Mouse (Mus musculus): ENCODE data around the gene Ticam1.
A peak's percentile ranks its signal among the peaks of the same experiment; 100 is the strongest.

The Ticam1 gene

GRCm38 (mm10) chr17:56290388-56291170 is 14.0 kb upstream of the Ticam1 start:
- peak; percentile 93 for DNase-seq (ENCODE audit: low read depth)

GRCm38 (mm10) chr17:56289371-56290331 is 13.1 kb upstream of the Ticam1 start:
- peak; percentile 71 for DNase-seq (ENCODE audit: low read depth)

DNA sequence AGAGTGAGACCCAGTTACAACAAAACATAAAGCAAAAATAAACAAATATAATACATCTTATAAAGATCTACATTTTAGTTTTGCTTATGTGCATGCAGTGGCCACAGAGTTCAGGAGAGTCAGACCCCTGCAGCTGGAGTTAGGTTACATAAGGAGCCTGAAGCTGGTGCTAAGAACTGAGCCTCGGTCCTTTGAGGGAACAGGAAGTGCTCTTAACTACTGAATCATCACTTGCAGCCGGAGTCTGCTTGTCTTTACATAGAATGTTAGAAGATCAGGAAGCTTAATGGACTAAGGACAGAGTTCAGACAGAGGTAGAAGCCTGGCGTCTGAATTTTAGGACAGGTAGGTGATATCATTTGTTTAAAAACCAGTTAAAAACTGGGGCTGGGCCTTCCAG is 12.3 kb upstream of the Ticam1 start:
- no peak for DNase-seq (ENCODE audit: low read depth)

DNA sequence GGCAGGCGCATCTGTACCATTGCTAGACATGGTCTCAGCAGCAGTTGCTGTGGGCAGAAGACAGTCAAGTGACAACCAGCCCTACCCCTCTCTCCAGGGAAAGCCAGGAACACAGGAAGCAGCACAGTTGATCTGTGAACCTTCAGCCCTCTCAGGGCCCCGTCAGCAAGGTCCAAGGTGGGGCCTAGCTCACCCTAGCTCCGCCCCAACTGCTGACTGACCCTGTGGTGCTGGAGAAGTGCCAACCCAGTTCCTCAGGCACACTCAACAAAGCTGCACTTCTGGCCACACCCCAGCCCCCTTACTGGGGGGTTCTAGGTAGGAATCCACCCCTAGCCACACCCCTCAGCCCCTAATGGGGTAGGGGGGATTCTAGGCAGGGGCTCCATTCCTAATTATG is 11.2 kb upstream of the Ticam1 start:
- DNase-seq (ENCODE audit: low read depth): no peak

DNA sequence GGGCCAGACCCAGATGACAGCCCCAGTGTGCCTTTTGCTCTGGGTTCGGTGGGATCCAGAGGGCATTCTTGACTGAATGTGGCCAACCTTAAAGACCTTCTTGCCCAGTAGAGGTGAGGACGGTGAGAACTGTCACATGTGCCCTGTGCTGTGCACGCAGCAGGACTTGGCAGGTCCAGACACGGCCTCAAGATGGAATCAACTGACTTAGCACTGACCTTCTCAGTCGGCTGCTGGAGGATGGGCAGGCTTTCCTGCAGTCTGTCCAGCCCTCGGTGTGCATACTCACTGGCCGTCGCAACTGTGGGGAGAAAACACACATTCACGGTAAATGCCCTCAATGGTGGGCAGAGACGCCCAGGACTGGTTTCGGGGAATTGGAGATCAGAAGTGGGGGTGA is 9.4 kb upstream of the Ticam1 start:
- no peak for DNase-seq (ENCODE audit: low read depth)

DNA sequence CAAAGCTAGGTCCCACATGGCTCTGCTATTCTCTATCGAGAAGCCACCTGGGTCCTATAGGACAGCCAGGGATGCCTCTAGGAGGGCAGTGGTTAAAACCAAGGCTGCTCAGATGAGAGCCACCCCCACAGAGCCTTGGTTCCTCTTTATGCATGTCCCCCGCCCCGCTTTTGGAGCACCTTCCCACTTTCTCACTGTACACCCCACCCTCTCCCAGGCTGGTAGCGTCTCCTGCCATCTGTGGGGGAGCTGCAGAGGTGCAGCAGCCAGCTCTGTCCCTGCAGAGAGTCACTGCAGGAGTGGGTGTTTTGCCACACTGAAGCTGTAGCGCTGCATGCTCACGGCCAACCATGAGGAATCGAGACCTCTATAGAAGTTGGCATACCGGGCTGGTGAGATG is 6.7 kb upstream of the Ticam1 start:
- DNase-seq (ENCODE audit: low read depth): no peak

DNA sequence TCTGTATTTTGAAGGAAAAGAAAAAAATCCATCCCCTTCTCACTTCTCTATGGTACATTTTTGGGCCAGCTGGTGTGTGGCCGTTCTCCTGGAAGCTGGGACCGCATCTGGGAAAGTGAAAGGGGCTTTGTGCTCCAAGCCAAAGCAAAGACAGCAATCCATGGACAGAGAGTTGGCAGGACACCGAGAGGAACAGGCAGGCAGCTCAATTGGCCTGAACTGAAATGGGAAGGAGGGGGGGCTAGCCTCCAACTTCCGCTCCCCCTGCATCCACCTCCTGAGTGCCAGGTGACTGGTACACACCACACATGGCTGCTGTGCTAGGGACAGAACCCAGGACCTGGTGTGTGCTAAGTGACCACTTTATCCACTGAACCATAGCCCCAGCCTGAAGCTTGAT is 6.2 kb upstream of the Ticam1 start:
- DNase-seq (ENCODE audit: low read depth): no peak

GRCm38 (mm10) chr17:56281193-56281592 is 4.6 kb upstream of the Ticam1 start:
- DNase-seq (ENCODE audit: low read depth): no peak

- DNase-seq (ENCODE audit: low read depth): no peak
Observed at GRCm38 (mm10) chr17:56279481-56280155, 3.0 kb upstream of the Ticam1 start.

DNA sequence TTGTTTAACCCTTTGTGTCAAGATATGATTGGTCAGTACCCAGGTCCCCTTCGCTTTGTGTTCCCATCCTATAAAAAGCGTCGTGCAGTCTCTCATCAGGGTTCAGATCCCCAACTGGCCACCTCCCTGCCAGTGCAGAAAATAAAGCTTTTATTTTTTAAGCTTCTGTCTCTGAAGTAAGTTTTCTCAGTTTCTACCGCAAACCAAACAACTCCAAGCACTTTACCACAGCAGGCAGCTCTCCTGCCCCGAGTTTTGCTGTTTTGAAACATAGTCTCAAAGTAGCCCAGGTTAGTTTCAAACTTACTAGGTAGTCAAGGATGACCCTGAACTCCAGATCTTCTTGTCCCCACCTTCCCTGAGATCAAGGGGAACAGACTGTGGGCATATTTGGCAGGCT is 1.8 kb upstream of the Ticam1 start:
- DNase-seq (ENCODE audit: low read depth): no peak

GRCm38 (mm10) chr17:56277567-56277893 is 944 bp upstream of the Ticam1 start:
- DNase-seq (ENCODE audit: low read depth): no peak

GRCm38 (mm10) chr17:56275842-56276480 is 625 bp downstream of the Ticam1 start:
- DNase-seq (ENCODE audit: low read depth): peak; percentile 36

GRCm38 (mm10) chr17:56273986-56274385 is 2.6 kb downstream of the Ticam1 start:
- DNase-seq (ENCODE audit: low read depth): no peak

- DNase-seq (ENCODE audit: low read depth): no peak
Observed at GRCm38 (mm10) chr17:56273482-56273881, 3.1 kb downstream of the Ticam1 start.

GRCm38 (mm10) chr17:56272644-56273043 is 3.9 kb downstream of the Ticam1 start:
- DNase-seq (ENCODE audit: low read depth): no peak

GRCm38 (mm10) chr17:56271609-56272253 is 4.9 kb downstream of the Ticam1 start:
- no peak for DNase-seq (ENCODE audit: low read depth)

GRCm38 (mm10) chr17:56269741-56270140 is 6.8 kb downstream of the Ticam1 start:
- no peak for DNase-seq (ENCODE audit: low read depth)

DNA sequence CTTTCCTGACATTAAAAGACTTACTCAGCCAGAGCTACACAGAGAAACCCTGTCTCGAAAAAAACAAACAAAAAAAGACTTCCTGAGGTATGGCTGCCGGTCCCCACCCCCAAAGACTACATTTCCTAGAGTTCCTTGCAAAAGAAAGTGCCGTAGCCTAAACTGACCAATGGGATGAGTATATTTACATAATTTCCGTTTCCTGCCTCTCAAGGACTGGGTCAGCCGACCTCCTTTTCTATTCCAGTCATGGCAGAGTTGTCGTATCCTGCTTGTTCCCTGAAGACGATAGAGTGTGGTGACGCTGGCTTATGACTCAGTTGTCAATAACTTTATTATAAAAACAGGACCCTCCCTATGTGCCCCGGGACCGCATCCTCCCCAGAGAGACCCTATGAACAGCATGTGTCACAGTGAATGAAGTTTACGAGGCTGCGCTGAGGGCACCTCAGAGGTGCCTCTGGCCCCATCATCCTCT is 7.4 kb downstream of the Ticam1 start:
- DNase-seq (ENCODE audit: low read depth): peak; percentile 88

DNA sequence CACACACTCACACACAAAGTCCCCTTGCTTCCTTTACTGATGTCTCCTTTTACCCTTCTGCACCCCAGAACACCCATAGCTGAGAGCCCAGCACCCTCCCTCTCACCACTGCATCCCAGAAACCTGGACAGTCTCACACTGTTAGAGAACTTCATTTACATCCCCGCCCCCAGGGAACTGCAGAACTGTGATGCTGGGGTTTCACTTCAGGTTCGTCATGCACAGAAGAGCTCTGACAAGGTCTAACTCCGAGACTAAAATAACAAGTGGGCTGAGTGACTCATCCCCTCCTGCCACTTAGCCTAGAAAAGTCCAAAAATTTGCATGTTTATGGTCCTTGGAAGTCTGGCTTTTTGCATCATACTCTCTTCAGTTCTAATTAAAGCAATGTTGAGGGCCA is 10.3 kb downstream of the Ticam1 start:
- DNase-seq (ENCODE audit: low read depth): no peak

- DNase-seq (ENCODE audit: low read depth): no peak
Observed at GRCm38 (mm10) chr17:56265869-56266268, 10.7 kb downstream of the Ticam1 start.

GRCm38 (mm10) chr17:56265011-56265410 is 11.6 kb downstream of the Ticam1 start:
- no peak for DNase-seq (ENCODE audit: low read depth)

Data from naive thymus-derived CD4-positive, alpha-beta T cell, adult 2 months (primary cell).